Mouse (Mus musculus) heart, adult 2 months (tissue): ENCODE data around the gene Slc30a9. TPM values are rescaled to one million over a fixed set of nuclear protein-coding genes. Genes with fewer than 3 reads are reported as not detected.

Experiments used
- DNase-seq, 2 experiments: peaks; one replicate each; pipeline ENCODE4 v3.0.0; 2021
- H3K27ac ChIP-seq: fragments of 200-600 bp; 2 replicates; pipeline ENCODE4 v1.8.1; 2022
- H3K27me3 ChIP-seq: fragments of 200-500 bp; 2 replicates; pipeline ENCODE4 v1.6.1; 2012; ENCODE audit warnings: mild to moderate bottlenecking, low read length, inconsistent platforms, mixed read lengths; ENCODE audit not compliant: control insufficient read depth, insufficient read depth
- H3K36me3 ChIP-seq: fragments of 200-500 bp; 2 replicates; pipeline ENCODE4 v1.6.1; 2012; ENCODE audit warnings: low read length, inconsistent platforms; ENCODE audit not compliant: control insufficient read depth, insufficient read depth
- H3K4me1 ChIP-seq: fragments of 200-500 bp; 2 replicates; pipeline ENCODE4 v1.6.1; 2011; ENCODE audit warnings: low read length; ENCODE audit not compliant: control insufficient read depth, insufficient read depth
- H3K4me3 ChIP-seq: fragments of 200-600 bp; 2 replicates; pipeline ENCODE4 v1.8.1; 2022
- H3K79me2 ChIP-seq: fragments of 200-500 bp; replicated peaks from 2 replicates; pipeline ENCODE4 v1.6.1; 2012; ENCODE audit warnings: mild to moderate bottlenecking, inconsistent platforms, low read length, moderate library complexity, mixed read lengths; ENCODE audit not compliant: control insufficient read depth, insufficient read depth
- H3K9ac ChIP-seq: fragments of 200-500 bp; 2 replicates; pipeline ENCODE4 v1.6.1; 2012; ENCODE audit warnings: low read depth, mild to moderate bottlenecking, control low read depth, inconsistent platforms, low read length, mixed read lengths
- CTCF ChIP-seq: fragments of 200-600 bp; IDR thresholded peaks from 2 replicates; pipeline ENCODE4 v1.8.1; 2022; ENCODE audit warnings: antibody characterized with exemption, mild to moderate bottlenecking, moderate library complexity
- EP300 ChIP-seq: fragments of 200-500 bp; IDR thresholded peaks from 2 replicates; pipeline ENCODE4 v1.6.1; 2011; ENCODE audit warnings: low read depth, low read length, control low read depth; ENCODE audit not compliant: insufficient read depth
- POLR2A ChIP-seq: fragments of 200-500 bp; IDR thresholded peaks from 2 replicates; pipeline ENCODE4 v1.6.1; 2011; ENCODE audit warnings: mild to moderate bottlenecking, low read depth, low read length, control low read depth; ENCODE audit not compliant: insufficient read depth
- WGBS: fragments of 180-500 bp; shearing (Covaris S2); methylation state at CpG from one replicate; pipeline ENCODE4 v1.1.7; 2018; 5-methylcytosine and 5-hydroxymethylcytosine counted together
- intact Hi-C: fragments of 180-260 bp; cut with DNase I; formaldehyde crosslinking; loops from one replicate; pipeline ENCODE4 v1.15.1; 2025
- polyA plus RNA-seq: library from polyadenylated mRNA; depleted of rRNA; stranded (reverse); fragments of >200 nt; gene quantifications from 2 replicates; pipeline ENCODE4 v1.2.3, GENCODE M21; 2012
- total RNA-seq, 2 experiments: library from RNA; stranded (reverse); gene quantifications; 2 replicates each; pipeline ENCODE4 v1.2.3; 2021

The Slc30a9 gene
- total and polyA plus RNA-seq, 3 experiments: 36.2 to 171 (median 156) TPM

- Histone ChIP-seq H3K27me3 (no peaks in the 10 kb centered on the region), H3K79me2 (0 out of 2 replicates have a peak, but pooled peaks cover 2% of the 10 kb centered on the region), H3K36me3 (peaks cover 10% of the 10 kb centered on the region), H3K27ac (no peak overlapping the region), H3K4me1 (peaks cover 2% of the 10 kb centered on the region; the same call in 1 of the 2 replicates), H3K4me3 (no peak overlapping the region), H3K9ac (no peak overlapping the region)
- 100% methylated on average over 1 of the region's 1 CpGs for WGBS
- no peak for DNase-seq
- TF ChIP-seq EP300 (no peak), CTCF (peak; percentile 64)
- intact Hi-C loops: no loop called here
Measured at GRCm38 (mm10) chr5:67266106-67266505, 40.6 kb upstream of the Slc30a9 start.

GRCm38 (mm10) chr5:67269309-67269708, 37.4 kb upstream of the Slc30a9 start:
- Histone ChIP-seq H3K27me3 (no peaks in the 10 kb centered on the region), H3K9ac (no peak overlapping the region), H3K79me2 (no peaks in the 10 kb centered on the region), H3K4me3 (no peak overlapping the region), H3K27ac (no peak overlapping the region), H3K4me1 (no peaks in the 10 kb centered on the region), H3K36me3 (no peaks in the 10 kb centered on the region; the same call in none of the 2 replicates)
- 88% methylated on average over 8 of the region's 8 CpGs for WGBS
- DNase-seq: no peak
- TF ChIP-seq EP300 (no peak), POLR2A (no peak), CTCF (no peak)
- intact Hi-C loops: no loop called here

GRCm38 (mm10) chr5:67279407-67279806, 27.3 kb upstream of the Slc30a9 start:
- no peaks in the 10 kb centered on the region for H3K27me3 ChIP-seq
- H3K36me3 ChIP-seq: no peaks in the 10 kb centered on the region
- H3K4me3 ChIP-seq: no peak overlapping the region
- no peak for TF ChIP-seq POLR2A
- no peak for TF ChIP-seq EP300
- no peak for TF ChIP-seq CTCF
- H3K4me1 ChIP-seq: no peaks in the 10 kb centered on the region
- no peak for DNase-seq
- H3K27ac ChIP-seq: no peak overlapping the region
- no peaks in the 10 kb centered on the region for H3K79me2 ChIP-seq
- no peak overlapping the region for H3K9ac ChIP-seq
- intact Hi-C loops: no loop called here
- 94% methylated on average over 9 of the region's 9 CpGs for WGBS

- no peak overlapping the region for H3K9ac ChIP-seq
- WGBS: 97% methylated on average over 4 of the region's 4 CpGs
Measured at GRCm38 (mm10) chr5:67279840-67280239, 26.9 kb upstream of the Slc30a9 start.

GRCm38 (mm10) chr5:67280400-67280799, 26.4 kb upstream of the Slc30a9 start:
- H3K4me1 ChIP-seq: no peaks in the 10 kb centered on the region
- WGBS: 93% methylated on average over 4 of the region's 4 CpGs
- no peak overlapping the region for H3K27ac ChIP-seq
- TF ChIP-seq POLR2A: no peak
- TF ChIP-seq CTCF: no peak
- TF ChIP-seq EP300: no peak
- H3K4me3 ChIP-seq: no peak overlapping the region
- no peaks in the 10 kb centered on the region for H3K79me2 ChIP-seq
- DNase-seq: no peak
- no peaks in the 10 kb centered on the region for H3K27me3 ChIP-seq
- H3K9ac ChIP-seq: no peak overlapping the region
- no peaks in the 10 kb centered on the region for H3K36me3 ChIP-seq
- intact Hi-C loops: no loop called here

More at GRCm38 (mm10) chr5:67279840-67280239, 26.9 kb upstream of the Slc30a9 start:
- no peaks in the 10 kb centered on the region for H3K4me1 ChIP-seq
- no peaks in the 10 kb centered on the region for H3K36me3 ChIP-seq
- no peak for TF ChIP-seq POLR2A
- TF ChIP-seq EP300: no peak
- no peak for TF ChIP-seq CTCF
- no peak overlapping the region for H3K27ac ChIP-seq
- H3K79me2 ChIP-seq: no peaks in the 10 kb centered on the region
- intact Hi-C loops: no loop called here
- DNase-seq: no peak
- no peaks in the 10 kb centered on the region for H3K27me3 ChIP-seq
- H3K4me3 ChIP-seq: no peak overlapping the region

- Histone ChIP-seq H3K4me1 (no peaks in the 10 kb centered on the region), H3K27me3 (no peaks in the 10 kb centered on the region), H3K4me3 (no peak overlapping the region), H3K36me3 (no peaks in the 10 kb centered on the region), H3K9ac (no peak overlapping the region), H3K79me2 (no peaks in the 10 kb centered on the region), H3K27ac (no peak overlapping the region)
- no peak for DNase-seq
- intact Hi-C loops: no loop called here
- TF ChIP-seq CTCF (no peak), POLR2A (no peak), EP300 (no peak)
- 79% methylated on average over 3 of the region's 3 CpGs for WGBS
Measured at GRCm38 (mm10) chr5:67295029-67295428, 11.7 kb upstream of the Slc30a9 start.

GRCm38 (mm10) chr5:67295682-67296081, 11.1 kb upstream of the Slc30a9 start:
- no peak overlapping the region for H3K4me3 ChIP-seq
- H3K27ac ChIP-seq: no peak overlapping the region
- WGBS: 50% methylated on average over 6 of the region's 6 CpGs
- no peak for DNase-seq
- TF ChIP-seq EP300: no peak
- TF ChIP-seq POLR2A: no peak
- TF ChIP-seq CTCF: no peak
- no peaks in the 10 kb centered on the region for H3K79me2 ChIP-seq
- intact Hi-C loops: no loop called here
- H3K36me3 ChIP-seq: no peaks in the 10 kb centered on the region
- H3K9ac ChIP-seq: no peak overlapping the region
- no peaks in the 10 kb centered on the region for H3K4me1 ChIP-seq
- no peaks in the 10 kb centered on the region for H3K27me3 ChIP-seq
